Mouse (Mus musculus) bone marrow, adult 2 months (tissue): Measurements from ENCODE around the gene Ephb2.

Source experiments
- CTCF ChIP-seq: fragments of 200-500 bp; IDR thresholded peaks from 2 replicates; pipeline ENCODE4 v1.5.1; 2011; ENCODE audit warnings: low read length, control low read depth; ENCODE audit not compliant: control insufficient read depth, insufficient read depth
- POLR2A ChIP-seq: fragments of 200-500 bp; IDR thresholded peaks from 2 replicates; pipeline ENCODE4 v1.6.1; 2011; ENCODE audit warnings: low read depth, mild to moderate bottlenecking, control low read depth, low read length, borderline replicate concordance; ENCODE audit not compliant: control insufficient read depth

GRCm38 (mm10) chr4:136740963-136741362 lies 94.8 kb downstream of the Ephb2 start:
- no peak for TF ChIP-seq CTCF
- TF ChIP-seq POLR2A = no peak
